Mouse (Mus musculus) liver, embryonic 11.5 days (tissue): ENCODE results near the gene Ttc39b. TPM values are rescaled to one million over a fixed set of nuclear protein-coding genes. Genes with fewer than 3 reads are reported as not detected.
A peak's percentile ranks its signal among the peaks of the same experiment; 100 is the strongest.

ENCODE experiments used
- ATAC-seq: fragments of 200-750 bp; cut with Nextera tagmentation; replicated peaks from 2 replicates; pipeline ENCODE4 v1.8.0; 2017; ENCODE audit warnings: moderate number of reproducible peaks, mild to moderate bottlenecking, moderate TSS enrichment, moderate library complexity; ENCODE audit not compliant: low FRiP score
- DNase-seq: peaks from one replicate; pipeline ENCODE4 v3.0.0-alpha.2; 2017; ENCODE audit warnings: low spot score
- H3K27ac ChIP-seq: fragments of 300-500 bp; sonication (generic); 2 replicates; pipeline ENCODE4 v1.5.1; 2014; ENCODE audit warnings: mild to moderate bottlenecking, low read depth, low read length, control low read depth
- H3K27me3 ChIP-seq: fragments of 300-500 bp; sonication (generic); replicated peaks from 2 replicates; pipeline ENCODE4 v1.6.1; 2014; ENCODE audit warnings: low read length, mixed read lengths; ENCODE audit not compliant: control insufficient read depth, insufficient read depth
- H3K36me3 ChIP-seq: fragments of 300-500 bp; sonication (generic); 2 replicates; pipeline ENCODE4 v1.6.1; 2014; ENCODE audit warnings: mild to moderate bottlenecking, low read length, moderate library complexity, mixed read lengths; ENCODE audit not compliant: control insufficient read depth, insufficient read depth
- H3K4me1 ChIP-seq: fragments of 300-500 bp; sonication (generic); replicated peaks from 2 replicates; pipeline ENCODE4 v1.6.1; 2014; ENCODE audit warnings: low read length, mixed read lengths; ENCODE audit not compliant: control insufficient read depth, insufficient read depth
- H3K4me2 ChIP-seq: fragments of 300-500 bp; sonication (generic); 2 replicates; pipeline ENCODE4 v1.6.1; 2014; ENCODE audit warnings: mild to moderate bottlenecking, control low read depth, moderate library complexity
- H3K4me3 ChIP-seq: fragments of 300-500 bp; sonication (generic); 2 replicates; pipeline ENCODE4 v1.5.1; 2014; ENCODE audit warnings: low read depth, low read length, control low read depth
- H3K9ac ChIP-seq: fragments of 300-500 bp; sonication (generic); 2 replicates; pipeline ENCODE4 v1.6.1; 2014; ENCODE audit warnings: low read depth, low read length, control low read depth
- H3K9me3 ChIP-seq: fragments of 300-500 bp; sonication (generic); 2 replicates; pipeline ENCODE4 v1.6.1; 2016; ENCODE audit warnings: low read length, inconsistent platforms, mixed read lengths; ENCODE audit not compliant: control insufficient read depth
- WGBS: fragments of 180-500 bp; shearing (Covaris S2); extraction: QIAGEN DNeasy Blood & Tissue Kit; methylation state at CpG from one replicate; pipeline ENCODE4 v1.1.7; 2014; 5-methylcytosine and 5-hydroxymethylcytosine counted together
- polyA plus RNA-seq: library from polyadenylated mRNA; unstranded; fragments of >200 nt; fragmentation: Nextera tagmentation; extraction: Ambion mirVana; gene quantifications from 2 replicates; pipeline ENCODE4 v1.2.1, GENCODE M21; 2014

Gene Ttc39b
- polyA plus RNA-seq, 1 experiment from 2014 or later: 5.1 TPM

DNA sequence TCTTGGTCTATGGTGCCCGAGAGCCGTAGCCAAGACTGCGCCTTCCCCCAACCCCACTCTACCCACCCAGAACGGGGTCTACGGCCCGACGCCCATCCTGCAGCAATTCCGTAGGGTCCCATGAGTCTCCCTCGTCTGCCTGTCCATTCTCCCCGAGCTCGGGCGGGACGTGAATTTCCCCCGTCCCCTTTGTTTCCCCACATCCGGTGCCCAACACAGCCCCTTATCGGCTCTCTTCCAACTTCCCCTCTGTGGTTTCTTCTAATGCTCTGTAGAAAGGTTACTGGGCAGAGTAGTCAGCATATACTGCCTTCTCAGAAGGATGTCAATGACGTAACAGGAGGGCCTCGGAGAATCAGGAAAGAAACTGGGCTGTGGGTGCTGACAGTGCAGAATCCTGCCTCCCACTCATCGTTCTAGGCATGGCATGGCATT is 50.4 kb downstream of the Ttc39b start:
- Histone ChIP-seq H3K4me2 (peak overlapping the region; percentile 72), H3K27ac (peak overlapping the region; percentile 84), H3K4me1 (peaks cover 5% of the 10 kb centered on the region; the same call in 1 of the 2 replicates), H3K4me3 (peak overlapping the region; percentile 42), H3K36me3 (no peaks in the 10 kb centered on the region), H3K9me3 (no peaks in the 10 kb centered on the region), H3K27me3 (no peaks in the 10 kb centered on the region), H3K9ac (peak overlapping the region; percentile 53)
- ATAC-seq (peak; percentile 85), DNase-seq (peak; percentile 49)
- WGBS: 47% methylated on average over 19 of the region's 19 CpGs

DNA sequence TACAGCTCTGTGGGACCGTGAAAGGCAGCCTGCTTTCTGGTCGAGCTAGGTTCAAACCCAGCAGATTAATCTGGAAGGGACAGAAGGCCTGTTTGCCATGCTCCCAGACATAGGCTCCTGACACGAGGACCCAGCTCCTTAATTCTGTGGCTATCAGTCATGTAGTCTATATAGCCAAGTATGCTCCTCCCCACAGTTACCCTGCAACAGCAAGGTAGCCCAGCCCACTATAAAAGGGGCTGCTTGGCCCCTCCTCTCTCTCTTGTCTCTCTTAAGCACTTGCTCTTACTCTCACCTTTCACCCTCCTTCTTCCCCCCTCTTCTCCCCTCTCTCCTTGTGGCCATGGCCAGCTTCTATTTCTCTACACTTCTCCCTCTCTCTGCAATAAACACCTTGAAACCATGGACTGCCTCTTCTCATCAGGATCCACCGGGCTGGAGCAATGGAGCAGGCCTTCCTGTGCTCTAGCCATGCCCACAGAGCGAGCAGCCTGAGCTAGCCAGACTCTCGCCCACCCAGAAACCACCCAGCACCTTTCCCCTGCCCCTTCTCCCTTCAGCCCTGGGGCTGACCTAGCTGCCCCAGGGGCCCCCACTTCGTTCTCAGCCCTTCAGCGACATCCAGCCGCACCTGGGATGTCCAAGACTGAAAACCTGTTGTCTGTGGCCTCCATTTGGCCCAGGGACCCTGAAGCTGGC is 51.0 kb downstream of the Ttc39b start:
- no peaks in the 10 kb centered on the region for H3K9me3 ChIP-seq
- no peaks in the 10 kb centered on the region for H3K36me3 ChIP-seq
- ATAC-seq (peak; percentile 72), DNase-seq (no peak)
- peak overlapping the region; percentile 53 for H3K9ac ChIP-seq
- peak overlapping the region; percentile 72 for H3K4me2 ChIP-seq
- peak overlapping the region; percentile 84 for H3K27ac ChIP-seq
- H3K27me3 ChIP-seq: no peaks in the 10 kb centered on the region
- peaks cover 5% of the 10 kb centered on the region; the same call in 1 of the 2 replicates for H3K4me1 ChIP-seq
- 43% methylated on average over 9 of the region's 9 CpGs for WGBS
- peak overlapping the region; percentile 42 for H3K4me3 ChIP-seq

- Histone ChIP-seq H3K9me3 (no peaks in the 10 kb centered on the region), H3K4me1 (peaks cover 9% of the 10 kb centered on the region), H3K9ac (no peak overlapping the region), H3K36me3 (no peaks in the 10 kb centered on the region), H3K27ac (no peak overlapping the region), H3K27me3 (no peaks in the 10 kb centered on the region), H3K4me2 (no peak overlapping the region), H3K4me3 (no peak overlapping the region)
- no peak for DNase-seq
- WGBS: 89% methylated on average over 8 of the region's 8 CpGs
- ATAC-seq: no peak
Measured at GRCm38 (mm10) chr4:83270481-83270880, 53.6 kb downstream of the Ttc39b start.

- Histone ChIP-seq H3K36me3 (no peaks in the 10 kb centered on the region), H3K4me1 (peaks cover 9% of the 10 kb centered on the region), H3K27me3 (no peaks in the 10 kb centered on the region), H3K4me2 (no peak overlapping the region), H3K9me3 (no peaks in the 10 kb centered on the region), H3K4me3 (no peak overlapping the region), H3K9ac (no peak overlapping the region), H3K27ac (no peak overlapping the region)
- ATAC-seq (no peak), DNase-seq (no peak)
- 61% methylated on average over 6 of the region's 6 CpGs for WGBS
Measured at GRCm38 (mm10) chr4:83269614-83270013, 54.4 kb downstream of the Ttc39b start.

GRCm38 (mm10) chr4:83265926-83266692 is 57.9 kb downstream of the Ttc39b start:
- Histone ChIP-seq H3K4me1 (peaks cover 4% of the 10 kb centered on the region; the same call in 1 of the 2 replicates), H3K36me3 (no peaks in the 10 kb centered on the region), H3K9me3 (no peaks in the 10 kb centered on the region), H3K4me3 (peak overlapping the region; percentile 26; the same call in 1 of the 2 replicates), H3K27ac (no peak overlapping the region), H3K9ac (no peak overlapping the region), H3K4me2 (peak overlapping the region; percentile 49), H3K27me3 (no peaks in the 10 kb centered on the region)
- WGBS: 56% methylated on average over 14 of the region's 14 CpGs
- peak; percentile 34 for ATAC-seq
- DNase-seq: no peak

DNA sequence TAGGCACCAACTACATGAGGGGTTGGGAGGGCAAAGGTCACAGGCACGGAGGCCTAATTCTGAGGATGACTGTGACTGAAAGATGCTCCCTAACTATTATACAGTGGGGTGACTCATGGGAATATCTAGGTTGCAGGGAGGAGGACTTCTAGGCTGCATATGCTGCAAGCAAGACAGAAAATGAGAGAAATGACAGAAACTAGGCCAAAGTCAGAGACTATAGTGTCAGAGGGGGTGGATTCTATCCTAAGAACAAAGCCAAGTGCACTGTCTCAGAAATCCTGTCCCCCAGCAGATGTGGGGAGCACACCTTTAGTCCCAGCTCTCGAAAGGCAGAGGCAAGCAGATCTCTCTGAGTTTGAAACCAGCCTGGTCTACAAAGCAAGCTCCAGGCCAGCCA is 59.2 kb downstream of the Ttc39b start:
- 79% methylated on average over 2 of the region's 2 CpGs for WGBS
- no peaks in the 10 kb centered on the region; the same call in 1 of the 2 replicates for H3K36me3 ChIP-seq
- H3K27ac ChIP-seq: no peak overlapping the region
- peaks cover 4% of the 10 kb centered on the region; the same call in 1 of the 2 replicates for H3K4me1 ChIP-seq
- no peaks in the 10 kb centered on the region for H3K9me3 ChIP-seq
- H3K9ac ChIP-seq: no peak overlapping the region
- no peak overlapping the region for H3K4me3 ChIP-seq
- no peak overlapping the region for H3K4me2 ChIP-seq
- no peaks in the 10 kb centered on the region for H3K27me3 ChIP-seq
- DNase-seq: no peak
- ATAC-seq: no peak

DNA sequence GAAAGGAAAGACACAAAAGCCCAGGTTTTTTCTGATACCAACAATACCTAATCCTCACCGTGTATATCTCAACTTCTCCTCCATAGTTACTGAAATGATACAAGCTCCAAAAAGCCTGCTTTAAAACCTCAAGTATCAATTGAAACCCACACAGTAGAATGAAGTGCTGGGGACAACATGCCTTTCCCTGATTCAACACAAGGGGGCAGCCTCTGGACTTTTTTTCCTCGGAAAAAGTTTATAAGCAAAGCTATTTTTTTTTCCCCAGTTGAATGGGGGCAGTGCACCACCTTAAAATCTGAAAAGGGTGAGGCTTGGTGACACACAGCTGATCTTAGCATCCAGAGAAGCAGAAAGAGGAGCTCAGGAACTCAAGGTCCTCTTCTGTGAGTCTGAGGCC is 62.1 kb downstream of the Ttc39b start:
- Histone ChIP-seq H3K9me3 (no peaks in the 10 kb centered on the region), H3K4me2 (no peak overlapping the region), H3K36me3 (no peaks in the 10 kb centered on the region; the same call in 1 of the 2 replicates), H3K4me1 (peaks cover 4% of the 10 kb centered on the region; the same call in 1 of the 2 replicates), H3K27me3 (no peaks in the 10 kb centered on the region), H3K4me3 (no peak overlapping the region), H3K27ac (no peak overlapping the region), H3K9ac (no peak overlapping the region)
- 12% methylated on average over 2 of the region's 2 CpGs for WGBS
- ATAC-seq (no peak), DNase-seq (no peak)

DNA sequence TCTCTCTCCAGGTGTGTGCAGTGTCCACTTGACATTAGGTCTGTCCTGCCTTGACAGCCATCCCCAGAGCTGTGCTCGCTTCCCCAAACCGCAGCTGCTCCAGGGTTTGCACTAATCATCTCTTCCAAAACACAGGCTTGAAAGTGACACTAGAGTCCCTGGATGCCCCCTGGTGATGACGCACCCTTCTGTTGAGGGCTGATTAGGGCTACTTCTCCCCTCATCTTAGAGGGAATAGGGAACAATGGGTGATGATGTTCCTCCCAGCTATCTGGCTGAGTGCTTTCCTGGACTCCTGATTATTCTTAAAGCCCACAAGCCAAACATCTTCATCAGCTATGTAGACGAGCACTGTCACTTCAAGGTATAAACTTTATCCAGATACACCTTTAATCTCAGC is 64.4 kb downstream of the Ttc39b start:
- Histone ChIP-seq H3K9ac (no peak overlapping the region), H3K27me3 (no peaks in the 10 kb centered on the region), H3K36me3 (no peaks in the 10 kb centered on the region; the same call in 1 of the 2 replicates), H3K4me1 (no peaks in the 10 kb centered on the region), H3K9me3 (no peaks in the 10 kb centered on the region), H3K4me3 (no peak overlapping the region), H3K27ac (no peak overlapping the region), H3K4me2 (no peak overlapping the region)
- DNase-seq (no peak), ATAC-seq (no peak)
- 71% methylated on average over 4 of the region's 4 CpGs for WGBS
